Mouse (Mus musculus) liver, adult (tissue): ENCODE results near the gene Xrcc4.

Experiments used
- GATA4 ChIP-seq: IDR thresholded peaks from 2 replicates; pipeline ENCODE4 v1.6.1; 2014; ENCODE audit warnings: mild to moderate bottlenecking, low read length; ENCODE audit not compliant: insufficient replicate concordance

Gene Xrcc4

GRCm38 (mm10) chr13:89739696-89740242, 349.6 kb downstream of the Xrcc4 start:
- no peak for TF ChIP-seq GATA4

GRCm38 (mm10) chr13:89738776-89739695, 350.4 kb downstream of the Xrcc4 start:
- no peak; the same call in 1 of the 2 replicates for TF ChIP-seq GATA4

GRCm38 (mm10) chr13:89738275-89738674, 351.1 kb downstream of the Xrcc4 start:
- no peak for TF ChIP-seq GATA4

- no peak for TF ChIP-seq GATA4
Measured at GRCm38 (mm10) chr13:89735111-89735510, 354.3 kb downstream of the Xrcc4 start.

- no peak for TF ChIP-seq GATA4
Measured at GRCm38 (mm10) chr13:89726492-89726891, 362.9 kb downstream of the Xrcc4 start.
